Mouse (Mus musculus): ENCODE data around the gene Gucy2e. TPM values are rescaled to one million over a fixed set of nuclear protein-coding genes. Genes with fewer than 3 reads are reported as not detected.

Gucy2e gene
- polyA plus RNA-seq, 1 experiment from 2014 or later: 0.07 TPM

GRCm38 (mm10) chr11:69171626-69172025, 65.2 kb downstream of the Gucy2e start:
- ATAC-seq (ENCODE audit: borderline replicate concordance, extremely low read depth, low FRiP score, low TSS enrichment): 0 out of 2 replicates have a peak, but pooled peaks have one; percentile 30
- Histone ChIP-seq H3K4me2 (no peak overlapping the region), H3K27me3 (no peaks in the 10 kb centered on the region), H3K27ac (no peak overlapping the region), H3K4me1 (no peaks in the 10 kb centered on the region), H3K4me3 (no peak overlapping the region), H3K9ac (no peak overlapping the region), H3K36me3 (no peaks in the 10 kb centered on the region), H3K9me3 (no peaks in the 10 kb centered on the region)
- WGBS: 23% methylated on average over 7 of the region's 7 CpGs

GRCm38 (mm10) chr11:69169313-69169712, 67.5 kb downstream of the Gucy2e start:
- no peak overlapping the region for H3K27ac ChIP-seq
- no peak for ATAC-seq (ENCODE audit: borderline replicate concordance, extremely low read depth, low FRiP score, low TSS enrichment)
- 74% methylated on average over 12 of the region's 12 CpGs for WGBS
- no peak overlapping the region for H3K9ac ChIP-seq
- no peak overlapping the region for H3K4me3 ChIP-seq
- 0 out of 2 replicates have a peak, but pooled peaks cover 2% of the 10 kb centered on the region for H3K27me3 ChIP-seq
- H3K4me2 ChIP-seq: no peak overlapping the region
- H3K9me3 ChIP-seq: no peaks in the 10 kb centered on the region
- H3K4me1 ChIP-seq: no peaks in the 10 kb centered on the region
- no peaks in the 10 kb centered on the region for H3K36me3 ChIP-seq

Other genes starting within 250 kb of the Gucy2e start
- gene Pfas, start 228.6 kb downstream of the Gucy2e start, polyA plus RNA-seq (2015; fragmentation: Nextera tagmentation; extraction: Ambion mirVana): 31.4 and 33.4 TPM in 2 replicates
- 53.3 and 54.7 TPM in 2 replicates for gene Ctc1, start 221.1 kb downstream of the Gucy2e start, polyA plus RNA-seq (2015; fragmentation: Nextera tagmentation; extraction: Ambion mirVana)
- gene Aurkb, start 191.4 kb downstream of the Gucy2e start, polyA plus RNA-seq (2015; fragmentation: Nextera tagmentation; extraction: Ambion mirVana): 207 and 211 TPM in 2 replicates
- 9.1 and 10.3 TPM in 2 replicates for gene Borcs6, start 177.3 kb downstream of the Gucy2e start, polyA plus RNA-seq (2015; fragmentation: Nextera tagmentation; extraction: Ambion mirVana)
- 69.3 and 71.1 TPM in 2 replicates for gene Tmem107, start 166.2 kb downstream of the Gucy2e start, polyA plus RNA-seq (2015; fragmentation: Nextera tagmentation; extraction: Ambion mirVana)
- 61.6 and 66.6 TPM in 2 replicates for gene Vamp2, start 148.5 kb downstream of the Gucy2e start, polyA plus RNA-seq (2015; fragmentation: Nextera tagmentation; extraction: Ambion mirVana)
- gene Per1, start 141.8 kb downstream of the Gucy2e start, polyA plus RNA-seq (2015; fragmentation: Nextera tagmentation; extraction: Ambion mirVana): 21.7 and 24.0 TPM in 2 replicates
- 0.52 and 0.60 TPM in 2 replicates for gene Hes7, start 116.6 kb downstream of the Gucy2e start, polyA plus RNA-seq (2015; fragmentation: Nextera tagmentation; extraction: Ambion mirVana)
- gene 9130213A22Rik, start 114.4 kb downstream of the Gucy2e start, polyA plus RNA-seq (2015; fragmentation: Nextera tagmentation; extraction: Ambion mirVana): 0.36 and 0.57 TPM in 2 replicates
- 0.16 and 0.53 TPM in 2 replicates for gene Aloxe3, start 111.1 kb downstream of the Gucy2e start, polyA plus RNA-seq (2015; fragmentation: Nextera tagmentation; extraction: Ambion mirVana)
- not detected in 2 replicates for gene Alox12b, start 80.0 kb downstream of the Gucy2e start, polyA plus RNA-seq (2015; fragmentation: Nextera tagmentation; extraction: Ambion mirVana)
- gene Alox8, start 39.2 kb downstream of the Gucy2e start, polyA plus RNA-seq (2015; fragmentation: Nextera tagmentation; extraction: Ambion mirVana): 0.29 and 0.67 TPM in 2 replicates
- 24.3 and 24.6 TPM in 2 replicates for gene Cntrob, start 86.7 kb upstream of the Gucy2e start, polyA plus RNA-seq (2015; fragmentation: Nextera tagmentation; extraction: Ambion mirVana)
- 150 and 157 TPM in 2 replicates for gene Trappc1, start 86.9 kb upstream of the Gucy2e start, polyA plus RNA-seq (2015; fragmentation: Nextera tagmentation; extraction: Ambion mirVana)
- 0.74 and 1.1 TPM in 2 replicates for gene Kcnab3, start 89.2 kb upstream of the Gucy2e start, polyA plus RNA-seq (2015; fragmentation: Nextera tagmentation; extraction: Ambion mirVana)
- 12.0 and 14.8 TPM in 2 replicates for gene Rnf227, start 103.4 kb upstream of the Gucy2e start, polyA plus RNA-seq (2015; fragmentation: Nextera tagmentation; extraction: Ambion mirVana)
- 56.7 and 59.4 TPM in 2 replicates for gene Chd3, start 132.4 kb upstream of the Gucy2e start, polyA plus RNA-seq (2015; fragmentation: Nextera tagmentation; extraction: Ambion mirVana)
- gene Naa38, start 158.5 kb upstream of the Gucy2e start, polyA plus RNA-seq (2015; fragmentation: Nextera tagmentation; extraction: Ambion mirVana): 151 and 168 TPM in 2 replicates
- 28.4 and 31.5 TPM in 2 replicates for gene Cyb5d1, start 158.6 kb upstream of the Gucy2e start, polyA plus RNA-seq (2015; fragmentation: Nextera tagmentation; extraction: Ambion mirVana)
- 46.7 and 49.8 TPM in 2 replicates for gene Tmem88, start 161.2 kb upstream of the Gucy2e start, polyA plus RNA-seq (2015; fragmentation: Nextera tagmentation; extraction: Ambion mirVana)
- gene Kdm6b, start 176.6 kb upstream of the Gucy2e start, polyA plus RNA-seq (2015; fragmentation: Nextera tagmentation; extraction: Ambion mirVana): 22.7 and 23.4 TPM in 2 replicates